Mouse (Mus musculus) left cerebral cortex, postnatal 25 days (tissue): ENCODE measurements around the gene Gm6040. TPM values are rescaled to one million over a fixed set of nuclear protein-coding genes. Genes with fewer than 3 reads are reported as not detected.

Experiments used
- DNase-seq, 2 experiments: peaks; one replicate each; pipeline ENCODE4 v3.0.0; 2022; ENCODE audit warnings: low spot score in 2 of 2, mixed read lengths in 1 of 2
- intact Hi-C: fragments of 180-260 bp; cut with DNase I; formaldehyde crosslinking; loops from one replicate; pipeline ENCODE4 v1.15.1; 2025
- total RNA-seq, 2 experiments: library from RNA; stranded (reverse); gene quantifications; 2 replicates each; pipeline ENCODE4 v1.2.3; 2021

The Gm6040 gene
- not detected for total RNA-seq

- DNase-seq, result no peak
- intact Hi-C loops, result no loop called here
These were observed at the start of gene Gm6040 for GRCm38 (mm10) chr8:20921971-20922370. TSS of gene Gm6040 (minus strand) at chr8:20922071.

DNA sequence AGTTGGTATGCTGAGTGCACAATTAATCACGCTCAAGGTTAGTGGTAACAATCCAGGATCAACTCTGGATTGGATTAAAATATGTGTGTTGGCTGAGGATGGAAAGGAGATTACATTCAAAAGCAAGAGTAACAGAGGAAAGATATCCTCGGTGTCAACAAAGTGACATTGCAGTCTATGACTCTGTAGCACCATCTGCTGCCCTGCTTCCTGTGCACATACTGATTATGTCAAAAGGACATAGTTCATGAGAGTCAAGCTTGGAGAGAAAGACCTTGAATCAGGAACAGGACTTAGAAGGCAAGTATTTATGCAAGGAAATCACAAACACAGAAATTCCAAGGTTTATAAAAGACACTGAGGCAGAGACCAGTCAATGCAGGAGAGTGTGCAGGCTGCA is 42.7 kb upstream of the Gm6040 start:
- DNase-seq, result no peak
- intact Hi-C loops, result no loop called here

- DNase-seq, result no peak
- intact Hi-C loops, result no loop called here
These were observed 22.7 kb upstream of the Gm6040 start, which contains the start of gene AY761185 for GRCm38 (mm10) chr8:20944610-20945009. TSS of gene AY761185 (minus strand) at chr8:20944710.

DNA sequence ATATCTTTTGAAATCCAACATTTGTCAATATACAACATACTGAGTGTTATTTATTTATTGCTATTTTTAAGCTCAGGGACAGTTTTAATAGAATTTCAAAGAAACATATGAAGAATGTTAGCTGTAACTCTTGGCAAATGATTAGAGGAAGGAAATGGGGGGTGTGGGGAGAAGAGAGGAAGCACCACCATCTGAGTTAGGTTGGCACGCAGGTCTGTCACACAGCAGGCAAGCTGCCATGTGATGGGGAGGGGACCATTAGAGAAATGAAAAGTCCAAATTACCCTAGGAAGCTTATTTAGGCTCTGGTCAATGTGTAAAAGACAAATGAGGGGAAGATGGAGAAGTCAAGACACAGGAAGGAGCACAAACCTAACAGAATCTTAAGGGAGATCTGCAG is 9.6 kb downstream of the Gm6040 start:
- intact Hi-C loops, result no loop called here
- DNase-seq, result no peak

GRCm38 (mm10) chr8:20908256-20908655 is 13.6 kb downstream of the Gm6040 start:
- DNase-seq, result no peak
- intact Hi-C loops, result no loop called here

GRCm38 (mm10) chr8:20907119-20907518 is 14.8 kb downstream of the Gm6040 start:
- intact Hi-C loops, result no loop called here
- DNase-seq, result no peak

- intact Hi-C loops, result no loop called here
These were observed 19.3 kb downstream of the Gm6040 start, which contains the start of gene Gm15056 for GRCm38 (mm10) chr8:20902527-20902926. TSS of gene Gm15056 (minus strand) at chr8:20902627.

DNA sequence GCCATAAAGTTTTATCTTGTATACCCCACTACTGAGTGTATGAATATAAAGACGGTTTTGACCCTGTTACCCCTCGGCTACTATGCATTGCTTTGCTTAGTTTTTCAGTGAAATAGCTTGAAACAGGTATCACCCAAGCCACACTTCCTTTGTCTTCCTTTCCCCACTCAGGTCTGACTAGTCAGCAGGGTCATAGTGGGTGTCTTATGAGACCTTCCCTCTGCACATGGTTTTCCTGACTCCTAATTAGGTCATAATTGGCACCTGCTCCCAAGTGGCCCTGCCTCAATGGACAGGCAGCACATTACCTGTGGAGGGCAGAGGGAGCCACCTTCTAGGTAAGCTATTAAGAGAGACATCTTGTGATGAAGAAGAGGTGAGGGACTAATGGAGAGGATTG is 29.5 kb downstream of the Gm6040 start, which contains the start of gene Defb33:
Defb33 (plus strand) TSS at position 301 of the 400 bp plus-strand sequence.
- intact Hi-C loops, result no loop called here

More at GRCm38 (mm10) chr8:20902527-20902926, 19.3 kb downstream of the Gm6040 start, which contains the start of gene Gm15056:
- DNase-seq, result no peak

DNA sequence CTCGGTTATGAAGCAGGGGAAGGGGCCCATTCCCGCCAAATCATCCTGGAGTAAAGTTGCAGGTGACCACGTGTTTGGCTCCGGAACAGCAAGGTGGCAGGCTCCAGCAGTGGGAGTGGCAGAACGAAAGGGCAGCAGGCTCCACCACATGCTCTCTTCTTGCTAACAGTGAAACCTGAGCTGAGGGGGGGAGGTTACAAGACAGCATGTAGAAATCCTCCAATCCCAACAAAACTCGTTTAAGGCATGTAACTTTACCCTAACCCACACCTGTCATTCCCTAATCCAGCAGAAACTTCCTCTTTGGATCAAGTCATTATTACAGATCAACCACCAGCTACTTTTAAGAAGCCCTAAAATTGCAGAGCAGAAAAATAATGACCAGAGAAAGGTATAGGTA is 47.3 kb downstream of the Gm6040 start:
- no peak for DNase-seq
- intact Hi-C loops, result no loop called here

More for the DNA sequence above, 29.5 kb downstream of the Gm6040 start, which contains the start of gene Defb33:
- no peak for DNase-seq

Other genes starting within 250 kb of the Gm6040 start
- gene Defb33, start 29.4 kb downstream of the Gm6040 start, total RNA-seq, result not detected
- gene Gm15056, start 19.4 kb downstream of the Gm6040 start, total RNA-seq, result not detected
- gene AY761185, start 22.6 kb upstream of the Gm6040 start, total RNA-seq, result not detected
- not detected for gene Defa21, start 103.5 kb upstream of the Gm6040 start, total RNA-seq
- gene Defa23, start 133.0 kb upstream of the Gm6040 start, total RNA-seq, result not detected
- gene Defa35, start 143.0 kb upstream of the Gm6040 start, total RNA-seq, result not detected
- not detected for gene Defa25, start 162.4 kb upstream of the Gm6040 start, total RNA-seq
- not detected for gene Gm14851, start 174.0 kb upstream of the Gm6040 start, total RNA-seq
- not detected for gene Defa30, start 212.6 kb upstream of the Gm6040 start, total RNA-seq
- gene Defa22, start 240.2 kb upstream of the Gm6040 start, total RNA-seq, result not detected